Mouse (Mus musculus) c-Kit-positive CD71-negative TER-119-negative erythroid progenitor cells, embryonic 14.5 days (primary cell): Measurements from ENCODE around the gene Spata20.

Source experiments
- DNase-seq: peaks from one replicate; pipeline ENCODE4 v3.0.0-alpha.2; 2013; ENCODE audit warnings: low read depth

Spata20 gene

DNA sequence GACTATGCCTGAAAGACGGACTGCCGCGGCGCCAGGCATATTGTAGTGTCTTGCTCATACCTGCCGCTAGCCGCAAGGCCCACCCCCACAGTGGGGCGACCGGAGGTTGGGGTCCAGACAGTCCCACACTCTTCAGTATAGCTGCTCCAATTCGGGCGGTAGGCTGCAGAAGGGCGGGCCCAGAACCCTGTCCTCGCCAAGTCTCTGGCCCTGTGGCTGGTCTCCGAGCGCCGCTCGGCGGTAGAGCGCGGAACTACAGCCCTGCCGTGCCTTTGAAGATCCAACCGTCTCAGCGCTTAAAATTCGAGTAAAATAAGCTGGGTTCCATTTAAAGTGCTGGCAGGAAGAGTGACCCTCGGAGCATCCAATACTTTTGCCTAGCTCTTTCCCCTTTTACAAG is at the start of gene Spata20:
TSS of gene Spata20 (minus strand) at position 179 of the 400 bp plus-strand sequence.
- peak; percentile 61 for DNase-seq

DNA sequence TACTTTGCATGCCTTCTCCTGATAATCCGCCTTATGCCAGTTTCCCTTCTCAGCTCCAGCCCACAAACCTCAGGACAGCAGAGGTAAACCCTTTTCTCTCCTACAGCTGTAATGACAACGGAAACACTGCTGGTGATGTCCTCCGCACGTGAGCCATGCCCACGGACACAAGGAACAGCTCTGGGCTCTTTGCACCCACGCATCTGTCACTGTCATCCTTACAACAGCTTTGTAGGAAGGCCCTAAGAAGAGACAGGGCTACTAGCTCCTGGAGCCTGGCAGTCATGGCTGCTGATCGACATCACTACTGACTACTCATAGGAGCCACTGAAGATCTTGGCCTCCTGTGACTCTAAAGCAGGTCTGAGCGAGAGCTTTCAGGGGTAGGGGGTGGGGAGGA is 47.2 kb upstream of the Spata20 start:
- DNase-seq, result no peak

DNA sequence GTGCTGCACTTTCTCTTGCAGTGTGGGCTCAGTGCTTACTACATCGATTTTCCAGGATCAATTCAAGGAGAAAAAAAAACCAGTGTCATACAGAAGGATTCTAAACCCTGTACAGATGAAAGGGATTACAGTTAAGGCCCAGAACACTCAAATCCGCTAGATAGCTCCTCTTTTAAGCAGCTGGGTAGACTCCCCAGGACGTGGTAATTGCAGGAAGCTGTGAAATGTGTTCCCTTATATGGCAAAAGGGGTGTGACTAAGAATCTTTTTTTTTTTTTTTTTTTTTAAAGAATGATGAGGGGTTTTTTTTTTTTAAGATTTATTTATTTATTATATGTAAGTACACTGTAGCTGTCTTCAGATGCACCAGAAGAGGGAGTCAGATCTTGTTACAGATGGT is 42.9 kb upstream of the Spata20 start:
- DNase-seq, result no peak

DNA sequence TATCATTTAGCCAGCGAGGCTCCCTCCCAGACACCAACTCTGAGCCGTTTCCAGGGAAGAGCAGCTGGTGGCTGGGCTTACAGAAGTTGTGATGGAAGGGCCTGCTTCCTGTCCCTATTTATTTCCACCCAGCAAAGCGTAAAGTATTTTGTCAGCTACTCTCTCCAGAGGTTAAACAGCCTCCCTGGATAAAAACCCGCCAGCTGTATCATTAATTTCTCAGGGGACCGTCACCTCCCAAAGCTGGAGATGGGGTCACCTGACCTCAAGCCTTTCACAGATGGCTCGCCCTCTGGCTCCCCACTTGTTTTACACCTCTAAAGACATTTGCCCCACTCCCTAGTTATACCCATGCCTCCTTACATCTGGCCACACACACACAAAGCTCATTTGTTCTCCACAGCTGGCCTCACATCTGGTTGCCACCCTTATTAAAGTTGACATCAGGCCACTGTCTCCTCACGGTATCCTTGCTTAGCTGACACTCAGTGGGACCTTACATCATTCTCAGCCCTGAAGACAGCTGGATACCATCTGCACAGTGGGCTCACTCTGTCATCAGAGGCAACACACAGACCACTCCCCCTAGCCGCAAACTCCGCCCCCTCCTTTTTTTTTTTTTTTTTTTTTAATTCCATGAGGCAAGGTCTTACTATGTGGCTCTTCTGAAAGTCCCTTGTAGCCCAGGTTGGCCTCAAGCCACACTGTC is 40.3 kb upstream of the Spata20 start:
- no peak for DNase-seq

DNA sequence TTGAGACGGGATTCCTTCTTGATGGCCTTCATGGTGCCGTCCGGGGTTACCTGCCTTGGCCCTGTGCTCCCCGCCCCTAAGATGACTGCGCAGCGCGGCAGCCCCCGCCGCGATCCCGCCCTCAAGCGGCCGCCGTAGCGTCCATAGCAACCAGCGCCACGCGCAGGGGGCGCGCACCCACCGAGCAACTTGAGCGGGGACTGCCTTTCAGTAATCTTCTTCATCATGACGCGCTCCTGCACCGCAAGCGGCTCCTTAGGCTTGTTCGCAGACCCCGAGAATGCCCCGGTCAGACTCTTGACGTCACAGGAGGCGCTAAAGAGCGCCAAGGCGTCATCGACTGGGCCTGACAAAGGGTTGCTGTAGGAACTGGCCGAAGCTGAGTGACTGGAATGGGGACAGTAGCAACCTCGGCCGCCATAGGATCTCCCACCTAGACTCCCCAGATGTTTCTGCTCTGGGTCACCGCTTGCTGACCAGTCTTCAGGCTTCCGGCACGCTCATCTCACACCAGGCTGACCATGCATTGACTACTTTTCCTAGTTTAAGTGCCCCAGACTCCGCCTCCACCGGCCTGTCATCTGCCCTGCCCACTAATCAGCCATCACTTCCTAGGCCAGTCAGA is 35.4 kb upstream of the Spata20 start, which contains the start of gene Mycbpap:
TSS of gene Mycbpap (minus strand) at position 524 of the 625 bp plus-strand sequence.
- peak; percentile 41 for DNase-seq

DNA sequence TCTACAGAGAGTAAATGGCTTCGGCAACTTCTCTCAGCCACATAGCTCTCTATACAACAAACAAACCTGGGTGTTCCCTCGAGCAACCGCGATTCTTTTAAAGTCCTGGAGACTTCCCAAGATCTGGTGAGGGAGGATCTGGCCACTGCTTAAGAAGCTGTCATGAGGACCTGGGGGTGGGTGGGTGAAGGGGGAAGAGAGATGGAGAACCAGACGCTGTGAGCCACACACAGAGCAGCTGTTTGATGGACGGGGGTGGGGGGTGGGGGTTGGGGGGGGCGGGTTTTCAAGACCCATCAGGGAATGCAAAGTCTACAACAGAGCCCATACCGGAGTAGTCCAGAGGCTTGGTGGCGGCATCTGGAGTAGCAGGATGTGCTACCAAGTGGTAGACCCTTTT is 27.5 kb upstream of the Spata20 start:
- no peak for DNase-seq

DNA sequence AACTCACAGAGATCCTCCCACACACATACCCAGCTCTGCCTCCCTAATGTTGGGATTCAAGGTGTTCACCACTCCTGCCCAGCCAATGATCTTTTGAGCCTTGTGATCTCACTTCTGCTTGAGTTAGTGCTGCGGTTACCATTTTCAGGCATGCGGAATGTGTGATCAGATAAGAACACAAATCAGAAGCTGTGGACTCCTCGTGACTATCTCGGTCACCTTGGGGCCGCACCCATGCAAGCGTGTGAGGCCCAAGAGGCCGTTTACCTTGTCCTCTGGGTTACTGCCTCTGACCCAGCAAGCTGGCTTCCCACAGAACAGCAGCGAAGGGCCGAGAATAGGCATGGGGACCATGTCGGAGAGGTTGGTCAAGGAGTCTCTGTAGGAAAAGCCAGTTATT is 23.0 kb upstream of the Spata20 start:
- DNase-seq, result no peak

DNA sequence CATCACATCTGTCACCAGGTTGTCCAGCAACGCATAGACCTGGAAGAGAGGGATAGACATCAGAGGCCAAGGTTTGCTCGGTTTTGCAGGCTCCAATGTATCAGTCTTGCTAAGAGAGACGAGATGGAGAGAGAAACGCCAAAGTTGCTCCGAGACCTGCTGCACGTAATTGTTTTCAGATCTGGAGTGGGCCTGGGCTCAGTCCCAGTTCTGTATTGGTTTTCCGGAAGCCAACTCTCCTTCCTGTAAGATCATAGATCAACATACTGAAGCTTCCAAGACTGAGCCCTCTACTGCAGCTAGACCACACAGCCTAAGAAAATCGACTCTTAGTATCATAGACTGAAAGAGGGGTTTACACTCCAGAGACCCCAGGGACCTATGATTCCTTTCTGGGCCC is 15.5 kb upstream of the Spata20 start:
- no peak for DNase-seq

DNA sequence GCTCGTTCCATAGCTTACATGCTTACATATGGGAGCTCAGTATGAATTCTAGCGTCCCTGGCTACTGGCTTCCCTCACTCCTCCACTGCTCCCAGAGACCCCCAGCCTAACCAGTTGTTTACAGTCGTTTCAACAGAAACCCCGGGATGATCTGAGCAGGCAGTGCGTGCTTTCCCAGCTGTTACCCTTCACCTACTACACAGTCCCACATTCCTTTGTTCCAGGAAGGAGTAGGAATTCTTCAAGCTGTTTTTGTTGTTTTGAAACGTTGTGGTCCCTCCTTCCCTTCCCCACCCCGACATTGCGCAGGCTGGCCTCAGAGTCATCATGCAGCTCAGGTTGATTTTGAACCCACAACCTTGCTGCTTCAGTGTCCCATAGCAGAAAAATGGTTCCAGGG is 14.4 kb upstream of the Spata20 start:
- no peak for DNase-seq

DNA sequence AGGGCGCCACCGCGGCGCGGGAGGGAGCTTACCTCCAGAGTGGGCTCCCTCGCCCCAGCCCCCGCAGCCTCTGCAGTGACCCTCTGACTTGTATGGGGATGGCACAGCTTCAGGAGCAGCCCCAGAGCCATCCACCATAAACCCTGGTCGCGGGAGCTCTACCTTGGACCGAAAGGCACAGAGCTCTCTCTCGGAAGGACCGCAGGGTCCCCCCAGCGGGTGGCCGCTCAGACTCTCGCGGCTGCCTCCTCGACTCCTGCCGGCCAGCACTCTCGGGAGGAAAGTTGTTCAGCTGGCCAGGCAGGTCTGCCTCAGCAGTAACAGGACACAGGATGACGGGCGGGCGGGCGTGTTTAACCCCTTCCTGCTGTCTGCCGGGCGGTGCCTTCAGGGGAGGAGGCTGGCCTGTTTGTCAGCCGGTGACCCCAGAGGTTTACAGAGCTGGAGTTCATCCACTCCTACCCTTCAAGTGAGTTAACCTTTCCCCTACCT is 13.7 kb upstream of the Spata20 start, which contains the start of gene Epn3:
TSS of gene Epn3 (minus strand) at position 314 of the 492 bp plus-strand sequence.
- DNase-seq, result no peak

DNA sequence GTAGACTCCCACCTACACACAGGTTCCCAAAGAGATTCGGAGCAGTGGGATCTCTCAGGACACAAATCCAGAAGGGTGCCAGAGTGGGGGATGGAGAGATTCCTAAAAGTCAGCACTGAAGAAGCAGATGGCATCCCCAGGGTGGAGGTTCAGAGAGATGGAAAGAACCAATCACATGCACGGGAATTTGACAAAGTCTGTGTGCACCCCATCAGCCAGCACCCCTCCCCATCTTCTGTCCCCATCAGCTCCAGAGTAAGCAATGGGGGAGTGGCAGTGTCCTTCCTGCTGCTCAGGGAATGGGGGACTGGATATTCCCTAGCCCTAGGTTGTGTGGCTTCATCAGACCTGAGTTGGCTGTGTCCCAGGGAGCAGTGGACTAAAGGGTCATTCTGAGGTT is 13.1 kb upstream of the Spata20 start:
- no peak for DNase-seq

DNA sequence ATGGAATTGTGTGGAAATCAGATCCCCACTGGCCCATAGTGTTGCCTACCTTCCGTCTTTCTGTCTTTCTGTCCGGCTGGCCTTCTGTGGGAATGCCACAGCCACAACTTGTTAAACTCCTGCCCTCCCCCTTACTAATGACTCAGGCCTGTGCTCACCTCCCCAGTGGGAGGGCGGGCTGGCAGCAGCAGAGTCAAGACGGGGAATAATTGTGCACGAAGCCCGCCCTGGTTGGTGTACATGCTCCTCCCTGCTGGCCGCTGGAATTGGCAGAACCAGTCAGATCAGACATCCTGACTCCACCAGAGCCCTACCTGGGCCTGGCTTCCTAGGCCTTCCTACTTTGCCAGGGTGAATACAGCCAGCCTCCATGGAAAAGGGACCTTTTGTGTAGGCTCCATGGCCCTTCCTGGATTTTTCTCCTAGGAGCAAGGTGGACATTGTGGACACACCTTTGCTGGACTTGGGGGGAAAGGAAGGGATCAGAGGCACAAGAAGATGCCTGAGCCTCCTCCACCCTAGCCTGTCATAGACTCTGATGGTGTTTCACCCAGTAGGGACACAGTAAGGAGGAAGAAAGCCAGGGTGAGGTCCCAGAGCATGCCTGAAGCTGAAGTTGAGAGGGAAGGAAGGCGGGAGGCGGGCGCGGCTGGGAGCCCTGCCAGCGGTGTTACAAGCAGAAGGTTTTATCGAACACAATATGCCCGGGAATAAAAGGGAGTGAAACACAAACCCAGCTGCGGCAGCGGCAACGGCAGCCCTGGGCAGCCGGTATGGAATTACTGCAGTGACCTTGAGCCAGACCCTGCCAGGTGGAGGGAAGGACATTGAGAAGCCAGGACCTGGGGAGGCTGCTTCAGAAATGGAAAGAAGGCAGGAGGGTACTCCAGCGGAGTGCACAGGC is 12.4 kb upstream of the Spata20 start:
- no peak for DNase-seq

DNA sequence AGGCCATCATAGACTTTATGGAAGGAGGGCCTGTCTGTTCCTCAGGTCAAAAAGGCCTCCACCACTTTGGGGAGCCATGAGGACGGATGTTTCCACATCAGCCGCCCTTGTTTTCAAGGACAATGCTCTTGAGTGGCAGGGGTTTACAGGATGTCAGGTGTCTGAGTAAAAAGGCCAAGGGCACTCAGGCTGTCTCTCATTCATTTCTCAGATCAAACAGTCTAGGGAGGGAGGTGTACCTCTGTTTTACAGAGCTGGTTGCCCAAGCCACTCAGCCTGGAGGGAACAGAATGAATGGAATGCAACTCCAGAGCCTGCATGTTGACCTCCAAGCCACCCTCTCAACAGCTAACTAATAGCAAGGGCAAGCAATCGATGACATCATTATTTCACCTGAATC is 9.4 kb upstream of the Spata20 start:
- no peak for DNase-seq

DNA sequence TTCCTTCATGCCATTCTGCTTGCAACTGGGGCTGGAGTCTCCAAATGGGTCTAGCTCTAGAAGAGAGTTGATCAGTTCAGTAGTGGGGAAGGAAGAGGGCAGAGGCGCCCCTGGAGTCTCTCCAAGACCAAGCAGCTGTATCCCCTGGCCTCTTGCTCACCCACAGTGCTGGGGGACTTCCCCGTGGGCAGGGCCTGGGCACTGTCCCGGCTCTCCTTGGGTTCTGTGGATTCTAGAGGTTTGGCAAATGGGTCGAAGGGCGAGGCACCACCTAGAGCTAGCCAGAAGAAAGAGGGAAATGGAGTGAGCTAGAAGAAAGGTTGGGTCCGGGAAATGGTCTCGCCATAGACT is 5.7 kb upstream of the Spata20 start:
- no peak for DNase-seq

DNA sequence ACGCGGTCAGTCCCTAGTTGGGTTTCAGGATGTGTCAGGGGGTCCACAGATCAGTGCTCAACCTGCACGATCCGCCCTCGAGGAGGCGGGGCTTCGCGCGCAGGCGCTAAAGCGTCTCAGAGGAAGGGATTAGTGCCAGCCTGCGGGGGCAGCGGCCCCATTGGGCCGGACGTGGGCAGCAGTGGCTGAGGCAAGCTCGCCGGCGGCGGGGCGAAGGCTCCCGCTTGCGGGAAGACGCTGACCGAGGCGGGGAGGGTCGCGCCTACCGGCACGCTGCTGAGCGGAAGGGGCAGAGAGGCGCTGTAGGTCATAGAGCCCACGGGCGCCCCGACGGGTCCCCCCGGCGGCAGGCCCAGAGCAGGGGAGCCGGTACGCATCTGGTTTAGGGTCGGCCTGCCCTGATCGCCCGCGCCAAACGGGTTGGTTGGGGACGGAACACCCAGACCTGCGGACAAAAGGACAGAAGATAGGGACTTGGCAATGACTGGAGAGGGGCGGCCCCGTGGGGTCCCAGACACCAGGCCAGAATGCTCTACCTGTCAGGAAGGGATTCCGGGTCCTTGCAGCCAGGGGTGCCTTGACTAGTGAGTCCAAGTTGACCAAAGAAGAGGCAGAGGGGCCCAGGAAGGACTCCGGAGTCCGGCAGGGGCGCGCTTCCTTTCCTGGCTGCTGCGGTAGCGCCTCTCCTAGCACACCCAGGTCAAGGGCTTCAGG is 5.2 kb upstream of the Spata20 start:
- DNase-seq, result peak; percentile 50

DNA sequence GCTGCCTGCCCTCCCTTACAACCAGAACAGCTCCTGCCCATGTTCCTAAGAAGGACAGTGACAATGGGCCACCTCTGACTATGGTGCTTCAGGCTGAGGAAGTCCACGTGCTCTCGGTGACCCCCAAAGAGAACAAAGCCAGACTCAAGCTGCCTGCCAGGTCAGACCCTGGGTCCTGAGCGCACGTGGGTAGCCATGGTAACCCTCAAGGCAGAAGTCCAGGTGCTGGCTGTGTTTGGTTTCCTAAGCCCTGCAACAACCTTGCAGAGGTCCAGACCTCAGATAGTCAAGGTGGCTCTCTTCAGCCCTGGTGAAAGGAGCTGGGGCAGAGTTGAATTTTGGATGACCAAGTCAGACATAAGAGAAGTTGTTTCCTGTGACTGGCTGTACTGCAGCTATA is 3.8 kb upstream of the Spata20 start:
- no peak for DNase-seq

DNA sequence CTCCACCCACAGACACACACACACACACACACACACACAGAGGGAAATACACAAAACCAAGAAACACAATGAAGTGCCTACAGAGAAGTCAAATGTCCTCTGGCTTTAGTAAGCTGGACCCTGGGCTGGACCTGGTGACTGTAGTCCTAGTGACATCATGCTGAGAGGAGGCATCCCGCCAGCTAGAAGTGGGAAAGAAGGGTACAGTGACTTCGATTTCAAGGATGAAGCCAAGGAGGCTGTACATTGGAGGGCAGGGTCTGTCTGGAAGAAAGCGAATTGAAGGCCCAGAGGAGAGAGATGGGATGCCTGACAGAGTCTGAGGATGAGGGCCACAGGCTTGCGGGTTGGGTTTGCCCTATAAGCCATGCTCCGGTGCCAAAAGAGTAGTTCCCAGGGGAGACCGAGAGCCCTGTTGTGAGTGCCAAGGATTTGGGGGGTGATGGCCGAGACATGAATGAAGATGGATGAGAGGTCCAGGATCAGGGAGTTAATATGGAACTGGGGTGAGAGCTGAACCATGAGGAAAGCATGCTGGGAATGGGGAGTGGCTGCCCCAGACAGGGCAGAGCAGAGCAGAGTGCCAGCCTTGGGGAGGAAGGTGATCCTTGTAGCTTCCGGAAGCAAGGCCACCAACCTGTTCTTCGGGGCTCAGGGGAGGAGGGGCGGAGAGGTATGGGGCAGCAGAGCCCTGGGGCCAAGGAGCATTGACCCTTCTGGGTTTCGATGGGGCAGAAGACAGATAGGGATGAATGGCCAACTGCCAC is 3.0 kb upstream of the Spata20 start:
- DNase-seq, result no peak

DNA sequence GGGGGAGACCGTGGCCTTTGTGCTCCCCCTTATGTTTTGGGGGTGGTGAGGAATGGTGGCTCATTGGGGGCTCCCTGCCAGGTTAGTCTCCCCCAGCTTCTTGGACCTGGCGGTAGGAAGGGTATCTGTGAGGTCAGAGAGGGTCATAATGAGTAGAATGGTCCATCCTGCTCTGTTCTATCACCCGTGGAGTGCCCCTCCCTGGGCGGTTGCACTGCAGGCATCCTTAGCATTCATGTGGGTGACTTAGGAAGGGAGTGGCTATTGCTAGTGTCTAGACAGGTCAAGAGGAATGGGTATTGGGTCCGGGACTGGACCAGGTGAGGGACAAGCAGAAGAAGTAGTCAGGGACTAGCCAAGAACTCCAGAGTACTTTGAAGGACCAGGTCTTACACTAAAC is 756 bp downstream of the Spata20 start:
- no peak for DNase-seq

DNA sequence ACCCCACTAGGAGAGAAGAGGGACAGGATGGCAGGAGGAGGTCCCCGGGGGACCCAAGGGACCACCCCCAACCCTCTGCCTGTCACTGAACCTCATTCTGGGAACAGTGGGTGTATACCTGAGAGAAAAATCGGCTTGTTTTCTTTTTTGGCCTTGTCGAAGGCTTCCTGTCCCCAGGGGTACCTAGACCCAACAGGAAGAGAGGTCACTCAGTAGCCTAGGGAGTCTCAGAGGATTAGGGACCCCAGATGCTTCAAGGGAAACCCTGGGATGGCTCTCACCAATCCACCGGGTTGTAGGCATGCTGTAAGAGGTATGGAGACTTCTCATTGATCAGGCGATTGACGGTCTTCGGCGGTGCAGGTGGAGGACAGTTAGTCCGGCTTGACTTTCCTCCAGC is 1.3 kb downstream of the Spata20 start:
- DNase-seq, result no peak

DNA sequence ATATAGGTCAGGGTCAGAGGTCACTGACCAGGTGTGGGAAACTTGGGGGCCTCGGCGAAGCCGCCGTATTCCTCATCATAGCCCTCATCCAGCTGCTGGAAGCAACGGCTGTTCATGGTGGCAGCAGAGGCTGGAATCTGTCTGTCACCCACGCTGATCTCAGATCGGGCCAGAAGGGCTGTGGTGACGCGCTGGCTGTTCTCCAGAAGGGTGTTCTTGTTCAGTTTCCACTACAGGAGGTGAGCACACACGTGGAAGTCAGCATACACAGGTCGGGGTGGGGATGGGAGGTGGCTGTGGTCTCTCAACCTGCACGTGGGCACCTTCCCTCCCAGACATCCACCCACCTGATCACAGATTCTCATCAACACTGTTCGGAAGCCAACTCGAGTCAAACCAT is 2.1 kb downstream of the Spata20 start:
- DNase-seq, result no peak

DNA sequence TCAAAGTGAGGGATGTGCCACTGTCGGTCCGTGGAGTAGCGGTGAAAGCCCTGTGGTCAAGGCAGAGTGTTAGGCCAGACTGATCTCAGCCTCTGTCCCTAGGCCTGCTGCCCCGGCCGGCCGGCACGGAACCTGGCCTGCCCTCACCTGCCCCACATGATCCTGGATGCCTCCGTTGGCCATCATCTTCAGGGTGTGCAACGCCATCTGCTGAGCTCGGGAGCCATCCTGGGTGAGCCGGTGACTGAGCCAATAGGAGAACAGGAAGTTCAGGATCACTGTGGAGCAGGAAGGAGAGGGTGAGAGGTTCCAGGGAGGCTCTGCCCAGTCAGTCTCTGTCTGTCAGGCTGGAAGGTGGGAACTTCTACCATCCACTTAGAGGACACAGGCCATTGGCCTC is 2.5 kb downstream of the Spata20 start:
- DNase-seq, result no peak
